Mouse (Mus musculus): Measurements from ENCODE around the gene Morn1.

Morn1 gene

DNA sequence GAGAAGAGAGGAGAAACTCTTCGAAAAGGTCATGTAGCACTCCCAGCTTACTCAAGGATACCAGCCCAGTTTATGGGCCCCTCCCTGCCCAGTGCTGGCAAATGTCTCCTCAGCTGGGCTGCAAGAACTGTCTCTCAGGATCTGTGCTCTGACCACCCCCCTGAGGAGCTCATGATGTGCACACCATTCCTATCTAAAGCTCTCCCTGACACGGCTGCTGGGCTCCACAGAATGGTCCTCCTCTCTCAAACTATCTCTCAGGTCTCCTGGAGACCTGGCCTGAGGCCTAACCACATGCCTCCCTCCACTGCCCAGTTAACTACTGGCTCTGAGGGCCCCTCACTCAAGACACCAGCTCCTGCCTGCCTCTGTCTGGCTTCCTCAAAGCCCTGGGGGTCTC is 53.8 kb downstream of the Morn1 start:
- DNase-seq (ENCODE audit: low spot score in 2 of 2): no peak

DNA sequence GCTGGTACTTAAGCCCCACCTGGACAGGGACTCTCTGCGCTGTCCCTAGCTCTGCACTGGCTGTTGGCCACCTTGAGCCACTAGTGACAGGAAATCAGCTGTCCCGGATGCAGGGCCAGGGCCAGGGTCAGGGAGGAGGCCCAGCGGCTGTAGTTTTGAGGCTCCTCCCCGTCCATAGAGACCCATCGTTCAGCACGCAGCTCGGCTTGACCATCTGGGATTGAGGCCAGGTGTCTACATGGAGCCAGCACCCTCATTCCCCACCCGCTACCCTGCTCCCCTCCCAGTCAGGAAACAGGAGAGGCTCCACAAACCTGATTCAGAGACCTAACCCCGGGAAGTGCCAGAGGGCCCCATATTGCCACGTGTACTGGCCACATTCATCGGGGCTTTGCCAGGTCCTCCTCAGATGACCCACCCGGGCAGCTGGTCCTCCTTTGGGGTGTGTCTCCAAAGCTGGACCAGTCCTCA is 54.5 kb downstream of the Morn1 start:
- no peak for DNase-seq (ENCODE audit: low spot score in 2 of 2)

DNA sequence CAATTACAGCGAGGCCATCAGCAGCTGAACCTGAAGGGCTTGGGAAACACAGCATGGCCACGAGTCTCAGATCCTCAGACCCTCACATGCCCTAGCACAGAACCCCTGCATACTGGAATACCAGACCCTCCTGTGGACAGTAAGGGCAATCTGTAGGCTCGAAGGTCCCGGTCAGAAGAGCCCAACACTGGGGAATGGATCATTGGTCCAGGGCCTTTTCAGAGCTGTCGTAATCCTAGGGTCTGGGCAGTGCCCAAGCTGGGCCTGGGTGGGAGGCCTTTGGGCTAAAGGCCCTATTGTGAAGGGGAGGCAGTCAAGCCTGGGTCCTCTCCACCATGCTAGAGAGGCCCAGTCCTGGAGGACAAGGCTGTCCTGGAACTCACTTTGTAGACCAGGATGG is 56.5 kb downstream of the Morn1 start:
- DNase-seq (ENCODE audit: low spot score in 2 of 2): no peak

DNA sequence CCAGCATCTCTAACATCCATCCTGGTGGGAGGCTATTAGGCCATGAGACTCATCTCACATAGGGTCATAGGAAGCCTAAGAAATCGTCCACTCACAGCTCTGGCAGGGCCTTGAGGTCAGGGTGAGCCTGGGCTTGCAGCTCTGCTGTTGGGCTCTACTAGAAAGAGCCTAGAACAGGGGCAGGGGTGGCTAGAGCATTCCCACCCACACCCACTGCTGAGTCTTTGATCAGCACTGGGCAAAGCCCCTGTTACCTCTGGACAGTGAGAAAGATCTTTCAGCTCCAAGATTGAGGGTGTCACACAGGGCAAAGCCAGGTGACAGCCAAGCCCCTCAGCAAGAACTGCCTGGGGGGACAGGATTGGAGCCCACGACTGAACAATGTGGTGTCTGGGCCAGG is 57.0 kb downstream of the Morn1 start:
- no peak for DNase-seq (ENCODE audit: low spot score in 2 of 2)

DNA sequence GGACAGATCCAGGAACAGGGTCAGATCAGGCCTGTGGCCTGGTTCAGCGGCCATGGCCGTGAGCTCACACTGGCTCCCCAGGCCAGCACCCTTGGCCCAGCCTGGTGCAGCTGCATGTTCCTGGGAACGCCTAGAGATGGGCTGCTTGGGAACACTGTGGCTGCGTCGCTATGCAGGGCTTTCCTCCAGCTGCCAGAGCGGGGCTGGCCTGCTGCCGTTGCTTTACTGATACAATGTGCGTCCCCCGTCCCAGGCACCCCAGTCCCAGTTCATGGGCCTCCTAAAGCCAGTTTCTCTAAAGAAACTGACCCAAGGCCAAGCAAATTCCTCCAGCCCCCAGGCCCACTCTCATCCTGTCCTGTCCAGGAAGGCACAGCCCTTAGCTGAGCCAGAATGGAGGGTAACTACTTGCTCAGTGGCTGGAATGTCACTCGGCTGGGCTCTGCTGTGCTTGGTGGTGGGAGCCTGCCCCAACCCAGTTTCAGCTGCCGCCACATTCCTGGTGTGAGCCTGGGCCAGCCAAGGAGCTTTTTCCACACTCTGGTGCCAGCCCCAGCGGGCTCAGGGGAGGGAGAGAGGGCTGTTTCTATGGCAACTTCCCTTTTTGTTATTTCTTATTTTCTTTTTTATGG is 57.6 kb downstream of the Morn1 start:
- no peak for DNase-seq (ENCODE audit: low spot score in 2 of 2)

DNA sequence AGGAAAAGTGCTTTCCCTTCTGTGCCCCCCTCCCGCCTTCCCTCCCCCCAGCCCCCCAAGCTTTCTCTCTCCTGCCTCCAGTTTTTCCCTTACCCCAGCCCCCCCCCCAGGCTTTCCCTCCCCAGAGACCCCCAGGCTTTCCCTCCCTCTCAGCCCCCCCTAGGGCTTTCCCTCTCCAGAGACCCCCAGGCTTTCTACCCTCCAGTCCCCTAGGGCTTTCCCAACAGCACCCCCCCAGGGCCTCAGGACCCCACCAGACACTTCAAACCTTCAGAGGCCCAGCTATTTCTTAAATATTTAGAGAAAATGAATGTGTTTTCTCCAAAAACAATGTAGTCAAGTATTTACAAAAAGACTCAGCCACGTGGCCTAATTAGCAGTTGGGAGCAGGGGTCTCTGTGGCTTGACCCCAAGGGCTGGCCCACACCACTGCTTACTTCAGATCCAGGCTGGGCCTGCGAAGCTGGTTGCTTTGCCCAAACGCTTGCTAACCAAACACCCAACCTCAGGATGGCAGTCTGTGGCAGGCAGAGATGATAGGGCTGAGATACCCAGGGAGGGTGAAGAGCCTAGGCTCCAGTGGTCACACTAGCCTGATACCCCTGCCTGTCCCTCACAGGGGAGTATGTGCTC is 58.3 kb downstream of the Morn1 start:
- DNase-seq (ENCODE audit: low spot score in 2 of 2): no peak

DNA sequence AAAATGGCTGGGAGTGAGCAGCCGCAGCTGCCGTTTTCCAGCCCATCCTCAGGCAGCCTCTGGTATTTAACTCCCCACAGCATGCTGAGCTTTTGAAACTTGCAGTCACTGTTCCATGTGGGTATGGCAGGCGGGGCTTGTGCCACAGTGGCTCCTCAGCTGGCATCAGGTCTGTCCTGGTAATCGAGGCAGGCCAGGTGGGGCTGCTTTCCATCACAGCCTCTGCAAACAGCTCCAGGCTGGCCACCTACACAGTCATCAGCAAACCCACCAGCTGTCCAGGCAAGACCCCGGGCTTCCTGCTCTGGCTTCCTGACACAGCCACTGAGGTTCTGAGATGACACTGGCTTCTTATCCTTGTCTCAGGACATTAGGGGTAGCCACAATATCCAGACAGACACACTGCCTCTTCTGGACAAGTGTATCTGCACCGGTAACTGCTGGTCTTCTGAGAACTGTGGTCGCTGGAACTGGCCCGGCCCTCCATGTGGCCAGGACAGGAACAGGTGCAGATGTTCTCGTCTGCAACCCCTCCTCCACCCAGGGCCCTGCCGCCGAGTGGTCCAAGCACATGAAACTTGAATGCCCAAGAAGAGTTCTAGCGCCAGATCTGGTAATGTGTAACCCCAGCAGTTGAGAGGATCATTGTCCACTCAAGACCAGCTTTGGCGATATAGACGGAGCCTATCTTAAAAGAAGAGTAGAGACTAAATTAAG is 59.9 kb downstream of the Morn1 start:
- DNase-seq (ENCODE audit: low spot score in 2 of 2): no peak

DNA sequence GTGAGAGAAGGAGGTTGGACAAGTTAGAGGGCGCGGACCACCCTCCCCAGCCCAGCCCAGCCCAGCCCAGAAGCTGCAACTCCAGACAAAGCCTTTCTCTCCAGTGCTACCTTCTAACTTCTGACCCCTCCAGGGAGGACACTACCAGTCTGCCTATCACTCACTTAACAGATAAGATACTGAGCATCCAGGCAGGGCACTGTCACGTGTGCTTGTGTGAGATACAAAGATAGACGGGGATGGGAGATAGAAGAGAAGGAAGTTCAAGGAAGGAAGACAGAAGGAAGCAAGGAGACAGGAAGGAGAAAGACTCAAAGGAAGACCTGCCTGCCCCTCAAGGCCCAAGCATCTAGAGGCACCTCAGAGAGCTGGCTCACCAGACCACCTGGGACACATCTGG is 62.1 kb downstream of the Morn1 start:
- no peak for DNase-seq (ENCODE audit: low spot score in 2 of 2)

DNA sequence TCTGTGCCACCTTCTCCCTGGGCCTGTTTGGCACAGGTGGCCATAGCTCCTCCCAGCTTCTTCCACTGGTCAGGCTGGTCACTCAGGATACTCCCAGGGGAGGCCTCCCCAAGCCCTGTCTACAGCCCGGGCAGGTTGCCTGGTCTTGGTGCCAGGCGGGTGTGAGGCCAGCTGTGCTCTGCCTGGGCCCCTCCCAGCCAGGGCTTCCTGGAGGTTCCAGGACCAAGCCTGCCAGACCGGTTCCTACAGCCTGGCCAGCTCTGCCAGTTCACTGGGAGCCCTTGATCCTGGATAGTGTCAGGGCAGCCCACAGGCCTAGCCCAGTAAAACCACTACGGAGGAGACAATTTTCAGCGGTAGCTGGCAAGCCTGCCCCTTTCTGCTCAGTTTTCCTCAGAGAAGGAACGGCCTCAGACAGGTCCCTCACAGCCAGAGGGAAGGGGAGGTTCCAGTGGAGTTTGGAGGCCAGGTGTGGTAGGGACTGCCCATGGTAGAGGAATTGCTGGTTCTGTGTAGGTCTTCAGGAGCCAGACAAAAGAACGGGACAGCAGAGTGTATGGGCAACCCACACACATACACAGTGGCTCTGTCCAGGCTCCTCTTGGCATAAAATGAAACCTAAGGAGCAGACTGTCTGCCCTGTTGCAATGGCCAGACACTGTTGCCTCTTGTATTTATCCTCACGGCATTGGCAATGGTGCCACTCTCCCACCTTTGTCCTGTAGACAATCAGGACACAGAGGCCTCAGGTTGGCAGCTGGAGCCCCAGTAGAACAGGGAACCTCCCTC is 62.7 kb downstream of the Morn1 start:
- DNase-seq (ENCODE audit: low spot score in 2 of 2): no peak

DNA sequence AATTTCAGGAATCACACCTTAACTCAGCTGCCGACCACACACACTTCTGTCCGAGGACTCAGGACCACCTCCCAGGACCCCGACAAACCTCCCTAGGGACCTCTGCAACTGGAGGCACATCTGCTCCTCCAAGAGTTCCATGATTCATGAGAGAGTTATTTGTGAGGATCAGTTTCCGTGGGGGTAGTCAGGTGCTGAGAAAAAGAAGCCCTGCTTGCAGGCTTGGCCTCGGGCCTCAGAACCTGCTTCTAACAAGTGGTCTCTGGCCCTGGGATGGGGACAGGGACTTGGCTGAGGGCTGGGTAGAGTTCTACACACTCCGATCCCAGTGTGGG is 63.5 kb downstream of the Morn1 start:
- DNase-seq (ENCODE audit: low spot score in 2 of 2): no peak

DNA sequence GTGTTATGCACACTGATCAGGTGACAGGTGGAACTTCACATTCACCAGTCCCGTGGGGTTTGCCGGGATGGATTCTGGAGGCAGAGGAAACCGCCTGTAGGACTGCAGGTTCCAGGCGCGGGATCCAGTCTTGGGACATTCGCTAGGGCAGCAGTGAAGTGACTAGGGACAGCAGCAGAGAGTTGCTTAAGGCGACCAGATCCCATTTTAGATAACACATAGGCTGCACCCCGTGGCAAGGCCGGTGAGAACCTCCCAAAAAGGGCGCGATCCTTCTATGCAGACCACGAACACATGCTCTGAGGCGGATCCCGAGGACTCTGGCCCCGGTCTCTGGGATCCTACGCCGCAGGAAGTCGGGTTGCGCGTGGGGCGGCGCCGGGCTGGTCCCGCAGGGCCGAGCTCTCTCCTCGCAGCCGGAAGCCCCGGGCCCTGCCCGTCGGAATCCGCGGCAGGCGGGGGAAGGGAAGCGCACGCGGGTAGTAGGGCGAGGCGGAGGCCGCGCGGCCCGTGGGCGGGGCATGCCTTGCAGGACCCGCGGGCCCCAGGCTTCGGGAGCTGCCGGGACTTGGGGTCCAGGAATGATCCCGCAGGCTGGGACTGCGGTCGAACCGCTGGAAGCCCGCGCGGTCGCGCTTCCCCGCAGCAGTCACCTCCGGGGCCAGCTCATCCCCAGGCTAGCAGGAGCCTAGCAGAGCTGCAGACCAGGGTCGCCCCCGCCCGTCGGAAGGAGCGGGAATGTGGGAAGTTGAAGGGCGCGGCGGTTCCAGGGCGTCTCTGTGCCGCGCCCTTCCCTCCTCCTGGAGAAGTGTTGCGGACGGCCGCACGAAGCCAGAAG is 64.1 kb downstream of the Morn1 start:
- peak; percentile 76 to 82 for DNase-seq (ENCODE audit: low spot score in 2 of 2)

DNA sequence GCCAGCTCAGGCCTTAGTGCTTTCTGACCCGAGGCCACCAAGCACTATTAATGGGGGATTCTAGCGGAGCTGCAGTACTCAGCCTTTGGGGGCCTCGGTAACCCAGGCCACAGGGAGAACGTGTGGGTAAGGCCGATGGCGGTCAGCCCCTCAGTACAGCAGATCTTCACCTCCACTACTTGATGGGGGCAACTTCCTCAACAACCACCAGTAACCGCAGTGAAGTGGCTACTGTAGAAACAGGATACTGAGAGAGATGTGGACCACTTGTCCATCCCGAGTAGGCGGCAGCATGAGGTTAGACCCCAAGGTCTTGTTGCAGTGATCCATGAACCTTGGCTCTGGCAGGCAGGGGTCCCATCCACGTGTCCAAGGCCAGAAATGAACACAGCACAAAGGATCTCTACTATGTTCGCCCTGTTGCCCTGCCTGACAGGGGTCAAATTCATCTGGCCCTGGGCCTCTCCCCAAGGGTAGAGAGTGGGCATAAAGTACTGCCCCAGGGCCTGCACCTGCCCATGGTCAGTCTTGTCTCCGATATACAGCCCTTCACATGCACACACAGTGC is 64.9 kb downstream of the Morn1 start:
- no peak for DNase-seq (ENCODE audit: low spot score in 2 of 2)

DNA sequence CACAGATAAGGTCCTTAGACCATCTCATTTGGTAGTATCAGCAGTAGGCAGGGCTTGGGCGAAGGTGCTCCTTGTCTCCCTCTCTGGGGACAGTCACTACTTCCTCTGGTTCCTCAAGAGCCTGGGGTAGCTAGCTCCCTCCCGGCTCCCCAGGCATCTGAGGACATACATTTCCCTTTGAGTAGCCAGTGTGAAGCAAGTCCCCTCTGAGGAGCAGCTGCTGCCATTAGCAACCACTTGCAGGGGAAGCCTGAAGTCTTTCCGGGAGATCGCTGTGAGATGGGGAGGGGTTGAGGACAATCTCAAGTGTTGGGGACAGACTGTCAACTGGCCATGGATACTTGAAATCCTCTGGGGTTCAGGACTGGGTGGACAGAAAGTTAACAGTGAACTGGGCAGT is 65.5 kb downstream of the Morn1 start:
- DNase-seq (ENCODE audit: low spot score in 2 of 2): no peak

DNA sequence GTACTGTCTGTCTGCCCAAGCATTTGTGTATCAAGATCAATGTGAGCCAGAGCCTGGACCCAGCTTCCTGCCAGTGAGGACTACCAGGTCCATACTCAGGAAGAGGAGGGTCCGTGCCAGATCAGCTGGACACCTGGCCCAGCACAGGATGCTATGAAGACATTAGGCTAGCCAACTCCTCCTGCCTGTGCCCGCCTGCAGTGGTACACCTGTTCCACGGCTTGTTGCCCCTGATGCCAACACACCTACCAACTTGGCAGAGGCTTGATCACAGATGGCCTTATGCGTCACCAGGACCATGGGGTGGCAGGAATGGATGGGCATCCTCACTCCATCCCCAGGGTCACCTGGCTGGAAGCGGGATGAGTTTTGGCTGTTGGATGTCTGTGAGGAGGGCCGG is 66.1 kb downstream of the Morn1 start:
- no peak for DNase-seq (ENCODE audit: low spot score in 2 of 2)

DNA sequence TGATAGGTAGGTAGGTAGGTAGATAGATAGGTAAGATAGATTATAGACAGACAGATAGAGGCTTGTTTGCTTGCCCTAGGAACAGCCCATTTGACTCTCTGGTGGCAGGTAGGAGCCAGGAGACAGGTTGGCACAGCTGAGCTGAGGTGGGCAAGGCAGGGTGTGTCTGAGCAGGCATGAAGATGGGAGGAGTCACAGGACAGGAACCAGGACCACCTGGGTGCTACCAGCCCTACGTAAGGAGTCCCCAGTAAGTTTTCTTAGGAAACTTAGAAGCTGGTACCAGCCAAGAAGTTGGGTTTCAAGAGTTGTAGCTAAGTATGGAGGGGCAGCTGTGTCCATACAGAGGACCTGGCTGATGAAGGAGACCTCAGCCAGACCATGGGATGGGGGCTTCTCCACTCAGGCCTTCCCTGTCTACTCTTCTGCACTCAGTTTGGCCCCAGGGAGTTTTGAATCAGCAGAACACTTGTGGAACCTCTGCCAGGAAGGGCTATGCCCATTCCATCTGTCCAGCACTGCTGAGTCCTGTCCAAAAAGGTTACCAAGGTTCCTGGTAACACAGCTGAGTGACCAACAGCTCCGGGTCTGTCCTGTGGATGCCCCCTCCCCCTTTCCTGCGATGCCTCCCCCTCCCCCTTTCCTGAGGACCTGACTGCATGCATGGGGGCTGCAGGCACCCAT is 67.2 kb downstream of the Morn1 start:
- no peak for DNase-seq (ENCODE audit: low spot score in 2 of 2)

DNA sequence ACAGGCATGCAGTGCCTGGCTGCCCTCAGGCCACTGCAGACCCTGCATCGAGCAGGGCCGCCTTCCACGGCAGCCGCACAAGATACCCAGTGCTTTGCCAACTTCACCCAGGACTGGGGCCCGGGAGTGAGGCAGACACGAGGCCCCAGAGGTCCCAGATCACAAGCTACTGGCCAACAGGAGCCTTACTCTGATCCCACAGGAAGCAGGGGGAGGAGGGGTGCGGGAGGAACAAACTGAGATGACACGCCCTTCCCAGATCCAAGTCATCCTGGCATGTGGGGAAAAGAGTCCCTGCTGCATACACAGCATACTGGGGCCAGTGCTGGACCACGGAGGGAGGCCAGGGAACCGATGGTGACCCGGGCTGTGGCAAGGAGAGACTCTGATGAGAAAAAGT is 68.6 kb downstream of the Morn1 start:
- DNase-seq (ENCODE audit: low spot score in 2 of 2): no peak

DNA sequence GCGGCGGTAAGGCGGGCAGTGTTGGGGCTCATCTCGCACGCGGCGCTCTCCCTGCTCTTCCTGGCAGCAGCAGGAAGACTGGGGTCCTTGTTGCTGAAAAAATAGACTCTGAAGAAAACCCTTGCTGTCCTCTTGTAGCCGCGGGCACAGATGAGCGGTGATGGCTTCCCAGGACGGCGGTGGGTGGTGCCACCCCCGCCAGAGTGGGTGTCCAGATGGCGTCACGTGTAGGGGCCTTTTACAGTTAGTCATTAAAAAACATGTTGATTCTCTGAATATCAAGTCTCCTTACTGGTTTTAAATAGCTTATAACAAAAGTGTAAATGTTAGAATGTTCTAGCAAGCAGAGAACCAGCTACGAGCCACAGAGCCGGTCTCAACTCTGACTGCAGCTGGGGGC is 70.4 kb downstream of the Morn1 start:
- DNase-seq (ENCODE audit: low spot score in 2 of 2): no peak

DNA sequence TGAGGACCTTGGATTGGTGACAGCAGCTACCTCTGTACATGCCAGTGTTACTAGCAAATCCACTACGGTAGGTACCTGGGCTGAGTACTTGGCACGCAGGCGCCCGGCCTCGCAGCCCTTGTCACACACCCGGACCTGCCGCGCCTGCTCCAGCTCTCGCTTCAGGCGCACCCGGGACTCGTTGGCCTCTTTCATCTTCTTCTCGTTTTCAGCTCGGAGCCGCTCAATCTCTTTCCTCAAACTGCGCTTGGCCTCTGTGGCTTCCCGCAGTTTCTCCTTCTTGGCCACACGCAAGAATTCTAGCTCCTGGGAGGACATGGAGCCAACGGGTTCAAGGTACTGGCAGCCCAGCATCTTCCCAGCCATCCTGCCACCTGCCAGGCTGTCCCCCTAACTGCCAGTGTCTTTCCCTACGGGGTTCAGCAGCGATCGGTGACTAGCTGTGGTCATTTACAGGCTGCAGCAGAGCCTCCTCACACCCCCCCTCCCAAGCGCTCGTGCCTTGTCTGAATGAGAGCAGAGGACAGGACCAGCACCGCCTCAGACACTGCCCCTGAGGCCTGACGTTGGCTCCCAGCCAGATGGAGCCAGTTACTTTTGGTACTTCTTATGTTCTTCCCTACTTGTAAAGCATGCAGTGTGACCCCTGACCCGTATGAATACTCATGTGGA is 71.6 kb downstream of the Morn1 start:
- DNase-seq (ENCODE audit: low spot score in 2 of 2): no peak

DNA sequence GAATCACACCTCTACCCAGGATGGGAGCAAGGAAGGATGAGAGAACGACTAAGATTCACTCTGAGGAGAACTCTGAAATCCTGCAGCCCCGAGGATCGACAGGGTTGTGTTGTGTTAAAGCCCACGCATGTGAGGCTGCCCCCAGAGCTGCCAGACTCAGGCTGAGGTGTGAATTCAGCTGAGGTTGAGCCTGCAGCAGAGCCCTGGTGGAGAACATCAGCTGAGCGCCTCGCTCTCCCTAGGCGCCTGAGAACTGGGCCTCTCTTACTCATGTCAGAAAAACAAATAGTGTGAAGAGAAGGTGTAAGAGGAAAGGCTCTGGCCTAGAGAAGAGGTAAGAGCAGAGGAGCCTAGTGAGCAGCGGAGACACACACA is 72.2 kb downstream of the Morn1 start:
- no peak for DNase-seq (ENCODE audit: low spot score in 2 of 2)
